Mouse (Mus musculus): ENCODE measurements around the gene Aatf. TPM values are rescaled to one million over a fixed set of nuclear protein-coding genes. Genes with fewer than 3 reads are reported as not detected.

The Aatf gene
- polyA plus RNA-seq, 1 experiment from 2014 or later, result 39.9 TPM

- no peak for DNase-seq (ENCODE audit: low spot score)
- Histone ChIP-seq H3K27ac (replicated peaks; ENCODE audit: low read depth, low read length) (no peak overlapping the region), H3K4me1 (ENCODE audit: control insufficient read depth, insufficient read depth, low read length) (peaks cover 7% of the 10 kb centered on the region; the same call in 1 of the 2 replicates), H3K9me3 (ENCODE audit: control insufficient read depth, low read length) (no peaks in the 10 kb centered on the region), H3K36me3 (ENCODE audit: control insufficient read depth, insufficient read depth, low read length) (no peaks in the 10 kb centered on the region), H3K27me3 (replicated peaks; ENCODE audit: control insufficient read depth, insufficient read depth, low read length) (peaks cover 96% of the 10 kb centered on the region), H3K9ac (ENCODE audit: low read depth, low read length) (no peak overlapping the region), H3K4me3 (ENCODE audit: low read depth, low read length) (peak overlapping the region; percentile 10; the same call in 1 of the 2 replicates), H3K4me2 (ENCODE audit: low read depth, low read length) (no peak overlapping the region; the same call in 1 of the 2 replicates)
- no peak for ATAC-seq (ENCODE audit: low read depth)
- WGBS, result 1% methylated on average over 16 of the region's 16 CpGs
Observed at GRCm38 (mm10) chr11:84523321-84523831, 10.1 kb upstream of the Aatf start.

- 0 out of 2 replicates have a peak, but pooled peaks have one; percentile 23 for ATAC-seq (ENCODE audit: low read depth)
- peak overlapping the region; percentile 23 for H3K4me3 ChIP-seq (ENCODE audit: low read depth, low read length)
- no peak overlapping the region for H3K27ac ChIP-seq (replicated peaks; ENCODE audit: low read depth, low read length)
- H3K4me1 ChIP-seq (ENCODE audit: control insufficient read depth, insufficient read depth, low read length), result peaks cover 7% of the 10 kb centered on the region; the same call in 1 of the 2 replicates
- H3K4me2 ChIP-seq (ENCODE audit: low read depth, low read length), result peak overlapping the region; percentile 31; the same call in 1 of the 2 replicates
- H3K9me3 ChIP-seq (ENCODE audit: control insufficient read depth, low read length), result no peaks in the 10 kb centered on the region
- H3K27me3 ChIP-seq (replicated peaks; ENCODE audit: control insufficient read depth, insufficient read depth, low read length), result peaks cover 96% of the 10 kb centered on the region
- no peak overlapping the region for H3K9ac ChIP-seq (ENCODE audit: low read depth, low read length)
- WGBS, result under 1% methylated on average over 38 of the region's 40 CpGs
- H3K36me3 ChIP-seq (ENCODE audit: control insufficient read depth, insufficient read depth, low read length), result no peaks in the 10 kb centered on the region
- peak; percentile 46 for DNase-seq (ENCODE audit: low spot score)
Observed at GRCm38 (mm10) chr11:84522577-84523320, 9.4 kb upstream of the Aatf start.

GRCm38 (mm10) chr11:84521751-84522299 lies 8.5 kb upstream of the Aatf start:
- WGBS, result 10% methylated on average over 24 of the region's 24 CpGs
- H3K4me2 ChIP-seq (ENCODE audit: low read depth, low read length), result no peak overlapping the region
- H3K9me3 ChIP-seq (ENCODE audit: control insufficient read depth, low read length), result no peaks in the 10 kb centered on the region
- DNase-seq (ENCODE audit: low spot score), result no peak
- H3K36me3 ChIP-seq (ENCODE audit: control insufficient read depth, insufficient read depth, low read length), result no peaks in the 10 kb centered on the region
- H3K27ac ChIP-seq (replicated peaks; ENCODE audit: low read depth, low read length), result no peak overlapping the region
- no peak overlapping the region for H3K4me3 ChIP-seq (ENCODE audit: low read depth, low read length)
- peaks cover 7% of the 10 kb centered on the region; the same call in 1 of the 2 replicates for H3K4me1 ChIP-seq (ENCODE audit: control insufficient read depth, insufficient read depth, low read length)
- H3K27me3 ChIP-seq (replicated peaks; ENCODE audit: control insufficient read depth, insufficient read depth, low read length), result peaks cover 97% of the 10 kb centered on the region
- H3K9ac ChIP-seq (ENCODE audit: low read depth, low read length), result no peak overlapping the region
- no peak for ATAC-seq (ENCODE audit: low read depth)

GRCm38 (mm10) chr11:84521071-84521390 lies 7.7 kb upstream of the Aatf start:
- Histone ChIP-seq H3K9ac (ENCODE audit: low read depth, low read length) (no peak overlapping the region), H3K4me3 (ENCODE audit: low read depth, low read length) (no peak overlapping the region), H3K9me3 (ENCODE audit: control insufficient read depth, low read length) (no peaks in the 10 kb centered on the region), H3K36me3 (ENCODE audit: control insufficient read depth, insufficient read depth, low read length) (no peaks in the 10 kb centered on the region), H3K27me3 (replicated peaks; ENCODE audit: control insufficient read depth, insufficient read depth, low read length) (peaks cover 97% of the 10 kb centered on the region), H3K27ac (replicated peaks; ENCODE audit: low read depth, low read length) (no peak overlapping the region), H3K4me1 (ENCODE audit: control insufficient read depth, insufficient read depth, low read length) (peaks cover 7% of the 10 kb centered on the region; the same call in 1 of the 2 replicates), H3K4me2 (ENCODE audit: low read depth, low read length) (no peak overlapping the region)
- ATAC-seq (ENCODE audit: low read depth), result no peak
- WGBS, result 5% methylated on average over 3 of the region's 3 CpGs
- no peak for DNase-seq (ENCODE audit: low spot score)

GRCm38 (mm10) chr11:84520269-84521070 lies 7.1 kb upstream of the Aatf start:
- H3K27me3 ChIP-seq (replicated peaks; ENCODE audit: control insufficient read depth, insufficient read depth, low read length), result peaks cover 97% of the 10 kb centered on the region
- no peaks in the 10 kb centered on the region for H3K36me3 ChIP-seq (ENCODE audit: control insufficient read depth, insufficient read depth, low read length)
- 5% methylated on average over 31 of the region's 31 CpGs for WGBS
- no peak for ATAC-seq (ENCODE audit: low read depth)
- no peak overlapping the region for H3K9ac ChIP-seq (ENCODE audit: low read depth, low read length)
- 0 out of 2 replicates have a peak, but pooled peaks cover 7% of the 10 kb centered on the region for H3K4me1 ChIP-seq (ENCODE audit: control insufficient read depth, insufficient read depth, low read length)
- peak overlapping the region; percentile 6; the same call in 1 of the 2 replicates for H3K4me3 ChIP-seq (ENCODE audit: low read depth, low read length)
- no peaks in the 10 kb centered on the region for H3K9me3 ChIP-seq (ENCODE audit: control insufficient read depth, low read length)
- H3K4me2 ChIP-seq (ENCODE audit: low read depth, low read length), result no peak overlapping the region
- no peak for DNase-seq (ENCODE audit: low spot score)
- no peak overlapping the region for H3K27ac ChIP-seq (replicated peaks; ENCODE audit: low read depth, low read length)

- ATAC-seq (ENCODE audit: low read depth) (no peak), DNase-seq (ENCODE audit: low spot score) (no peak)
- no peak overlapping the region for H3K4me2 ChIP-seq (ENCODE audit: low read depth, low read length)
- 0 out of 2 replicates have a peak, but pooled peaks cover under 1% of the 10 kb centered on the region for H3K4me1 ChIP-seq (ENCODE audit: control insufficient read depth, insufficient read depth, low read length)
- H3K27ac ChIP-seq (replicated peaks; ENCODE audit: low read depth, low read length), result no peak overlapping the region
- H3K9ac ChIP-seq (ENCODE audit: low read depth, low read length), result no peak overlapping the region
- H3K36me3 ChIP-seq (ENCODE audit: control insufficient read depth, insufficient read depth, low read length), result no peaks in the 10 kb centered on the region
- peaks cover 97% of the 10 kb centered on the region for H3K27me3 ChIP-seq (replicated peaks; ENCODE audit: control insufficient read depth, insufficient read depth, low read length)
- H3K4me3 ChIP-seq (ENCODE audit: low read depth, low read length), result peak overlapping the region; percentile 6; the same call in 1 of the 2 replicates
- no peaks in the 10 kb centered on the region for H3K9me3 ChIP-seq (ENCODE audit: control insufficient read depth, low read length)
- WGBS, result 8% methylated on average over 32 of the region's 34 CpGs
Observed at GRCm38 (mm10) chr11:84519576-84520268, 6.4 kb upstream of the Aatf start.

- Histone ChIP-seq H3K4me3 (ENCODE audit: low read depth, low read length) (no peak overlapping the region), H3K4me1 (ENCODE audit: control insufficient read depth, insufficient read depth, low read length) (no peaks in the 10 kb centered on the region), H3K27ac (replicated peaks; ENCODE audit: low read depth, low read length) (no peak overlapping the region), H3K9me3 (ENCODE audit: control insufficient read depth, low read length) (no peaks in the 10 kb centered on the region), H3K27me3 (replicated peaks; ENCODE audit: control insufficient read depth, insufficient read depth, low read length) (peaks cover 97% of the 10 kb centered on the region), H3K4me2 (ENCODE audit: low read depth, low read length) (no peak overlapping the region), H3K9ac (ENCODE audit: low read depth, low read length) (no peak overlapping the region), H3K36me3 (ENCODE audit: control insufficient read depth, insufficient read depth, low read length) (no peaks in the 10 kb centered on the region)
- ATAC-seq (ENCODE audit: low read depth) (no peak), DNase-seq (ENCODE audit: low spot score) (no peak)
- 14% methylated on average over 12 of the region's 12 CpGs for WGBS
Observed at GRCm38 (mm10) chr11:84519036-84519435, 5.7 kb upstream of the Aatf start.

- H3K27me3 ChIP-seq (replicated peaks; ENCODE audit: control insufficient read depth, insufficient read depth, low read length), result peaks cover 89% of the 10 kb centered on the region
- H3K9ac ChIP-seq (ENCODE audit: low read depth, low read length), result no peak overlapping the region
- H3K4me2 ChIP-seq (ENCODE audit: low read depth, low read length), result no peak overlapping the region
- H3K27ac ChIP-seq (replicated peaks; ENCODE audit: low read depth, low read length), result no peak overlapping the region
- no peaks in the 10 kb centered on the region for H3K4me1 ChIP-seq (ENCODE audit: control insufficient read depth, insufficient read depth, low read length)
- no peaks in the 10 kb centered on the region for H3K36me3 ChIP-seq (ENCODE audit: control insufficient read depth, insufficient read depth, low read length)
- H3K4me3 ChIP-seq (ENCODE audit: low read depth, low read length), result no peak overlapping the region
- no peaks in the 10 kb centered on the region for H3K9me3 ChIP-seq (ENCODE audit: control insufficient read depth, low read length)
- 31% methylated on average over 5 of the region's 5 CpGs for WGBS
- no peak for DNase-seq (ENCODE audit: low spot score)
- ATAC-seq (ENCODE audit: low read depth), result no peak
Observed at GRCm38 (mm10) chr11:84518261-84518660, 4.9 kb upstream of the Aatf start.

Data from embryonic facial prominence, embryonic 14.5 days (tissue).